Mouse (Mus musculus): ENCODE data around the gene Myo5a.

DNA sequence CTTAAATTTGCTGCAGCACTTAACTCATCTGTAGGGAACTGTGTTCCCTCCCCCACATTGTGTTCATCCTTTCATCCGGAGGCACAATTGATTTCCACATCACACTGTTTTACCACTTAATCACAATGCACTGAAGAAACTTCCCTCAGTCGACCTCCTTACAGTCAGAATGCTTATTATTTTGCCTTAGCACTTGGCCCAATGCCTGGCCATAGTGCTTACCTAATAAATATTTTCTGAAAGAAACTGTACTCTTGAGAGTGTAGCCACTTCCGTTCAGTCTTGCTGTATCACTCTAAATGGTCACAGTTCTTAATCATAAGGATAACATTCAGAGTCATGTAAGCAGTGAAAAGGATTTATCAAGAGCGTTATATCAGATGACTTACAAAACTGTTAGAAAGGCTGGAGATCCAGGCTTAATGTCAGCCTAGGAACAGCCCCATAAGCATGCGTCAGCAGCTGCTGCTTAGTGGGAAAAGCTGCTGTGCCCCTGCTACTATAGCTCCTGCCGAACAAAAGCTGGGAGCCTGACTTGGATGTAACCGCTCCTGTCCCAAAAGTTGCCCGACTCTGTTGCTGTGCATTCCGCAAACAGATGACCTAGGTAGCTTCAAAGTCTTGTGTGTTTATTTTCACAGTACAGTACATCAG, 6.0 kb upstream of the Myo5a start:
- TF ChIP-seq EP300 (IDR thresholded peaks at IDR 0.05; ENCODE audit: low read depth) (no peak), CTCF (IDR thresholded peaks at IDR 0.05; ENCODE audit: low read depth) (no peak)
